Comparison of ENCODE assay signal across 8 mouse cellular contexts in genomic region chr1:36547981-36548598, GRCm38 (mm10). TPM values are rescaled to one million over a fixed set of nuclear protein-coding genes. Genes with fewer than 3 reads are reported as not detected.
DNase-seq lines count a peak whose midpoint lies in the region; ATAC-seq and TF ChIP-seq lines count a peak whose summit lies in the region.

No protein-coding gene starts in this region.

- H3K27me3 ChIP-seq in hindbrain, embryonic 12.5 days = no peaks in the 10 kb centered on the region
- no peaks in the 10 kb centered on the region for H3K27me3 ChIP-seq in thymus, adult 2 months (ENCODE audit: control insufficient read depth, insufficient read depth, low read length)

- peak overlapping the region; percentile 35; the same call in 1 of the 2 replicates for H3K9ac ChIP-seq in hindbrain, embryonic 12.5 days

- ATAC-seq in hindbrain, embryonic 12.5 days (ENCODE audit: low FRiP score) = no peak

- WGBS in hindbrain, embryonic 12.5 days = 41% methylated on average over 9 of the region's 9 CpGs
- 92% methylated on average over 9 of the region's 9 CpGs for WGBS in thymus, adult 2 months

- TF ChIP-seq CTCF in thymus, adult 2 months (IDR thresholded peaks at IDR 0.05; ENCODE audit: borderline replicate concordance, control insufficient read depth, extremely low read depth, insufficient read depth, low read length, poor library complexity) = no peak

- TF ChIP-seq POLR2A in thymus, adult 2 months (IDR thresholded peaks at IDR 0.05; ENCODE audit: control insufficient read depth, extremely low read depth, insufficient read depth, low read length, poor library complexity) = no peak

- peaks cover 41% of the 10 kb centered on the region for H3K4me1 ChIP-seq in hindbrain, embryonic 12.5 days
- H3K4me1 ChIP-seq in thymus, adult 2 months (replicated peaks; ENCODE audit: control insufficient read depth, insufficient read depth, low read length) = peaks cover 5% of the 10 kb centered on the region

- H3K9me3 ChIP-seq in hindbrain, embryonic 12.5 days (replicated peaks) = no peaks in the 10 kb centered on the region

- no peak overlapping the region for H3K4me3 ChIP-seq in hindbrain, embryonic 12.5 days
- no peak overlapping the region for H3K4me3 ChIP-seq in thymus, adult 2 months (ENCODE audit: control insufficient read depth, insufficient read depth, low read length)

- H3K27ac ChIP-seq in hindbrain, embryonic 12.5 days = peak overlapping the region; percentile 84
- H3K27ac ChIP-seq in thymus, adult 2 months (ENCODE audit: control insufficient read depth, insufficient read depth, low read length) = no peak overlapping the region

- H3K4me2 ChIP-seq in hindbrain, embryonic 12.5 days (replicated peaks) = peak overlapping the region; percentile 27; the same call in 1 of the 2 replicates

- peaks cover 45% of the 10 kb centered on the region for H3K36me3 ChIP-seq in hindbrain, embryonic 12.5 days
- H3K36me3 ChIP-seq in thymus, adult 2 months (ENCODE audit: control insufficient read depth, insufficient read depth, low read length) = no peaks in the 10 kb centered on the region

- peak; percentile 64 for DNase-seq in adrenal gland, postnatal 10 days
- DNase-seq in adrenal gland, postnatal 25 days = no peak
- DNase-seq in right cerebral cortex, postnatal 14 days = peak; percentile 56
- DNase-seq in right cerebral cortex, adult 18-20 months = no peak
- DNase-seq in lung, postnatal 36 days = peak; percentile 56
- DNase-seq in thymus, adult 2 months = no peak
- no peak for DNase-seq in frontal cortex, postnatal 25 days (ENCODE audit: low spot score in 2 of 2)

RNA-seq across cellular contexts. Expression of gene Ankrd39, which starts 0.8 kb away (rescaled TPM):
- total RNA-seq in adrenal gland, postnatal 10 days (2021) = 10 to 100 TPM; 12.9 to 21.6 TPM
- total RNA-seq in adrenal gland, postnatal 25 days (2021) = 16.5 and 19.7 TPM in 2 replicates
- polyA plus RNA-seq in hindbrain, embryonic 12.5 days (2016; fragmentation: Nextera tagmentation; extraction: Ambion mirVana) = 17.8 and 18.8 TPM in 2 replicates
- 48.4 and 51.8 TPM in 2 replicates for polyA plus RNA-seq in thymus, adult 2 months (2012; rRNA removed)

RNA-seq across cellular contexts. Expression of gene Gm42417, which starts 8.9 kb away (rescaled TPM):
- total RNA-seq in adrenal gland, postnatal 10 days (2021) = 10 to 100 TPM; 10.2 to 32.9 TPM
- not detected in 2 replicates for total RNA-seq in adrenal gland, postnatal 25 days (2021)
- polyA plus RNA-seq in hindbrain, embryonic 12.5 days (2016; fragmentation: Nextera tagmentation; extraction: Ambion mirVana) = not detected in 2 replicates
- not detected in 2 replicates for polyA plus RNA-seq in thymus, adult 2 months (2012; rRNA removed)

RNA-seq across cellular contexts. Expression of gene Sema4c, which starts 10.1 kb away (rescaled TPM):
- total RNA-seq in adrenal gland, postnatal 10 days (2021) = 10 to 100 TPM; 27.3 to 28.9 TPM
- 19.7 and 24.2 TPM in 2 replicates for total RNA-seq in adrenal gland, postnatal 25 days (2021)
- 33.4 and 35.6 TPM in 2 replicates for polyA plus RNA-seq in hindbrain, embryonic 12.5 days (2016; fragmentation: Nextera tagmentation; extraction: Ambion mirVana)
- polyA plus RNA-seq in thymus, adult 2 months (2012; rRNA removed) = 15.5 and 16.8 TPM in 2 replicates

RNA-seq across cellular contexts. Expression of gene Ankrd23, which starts 11.4 kb away (rescaled TPM):
- total RNA-seq in adrenal gland, postnatal 10 days (2021) = 10 to 100 TPM; 22.5 to 73.8 TPM
- total RNA-seq in adrenal gland, postnatal 25 days (2021) = 14.5 and 15.4 TPM in 2 replicates
- polyA plus RNA-seq in hindbrain, embryonic 12.5 days (2016; fragmentation: Nextera tagmentation; extraction: Ambion mirVana) = 14.6 and 18.8 TPM in 2 replicates
- 40.4 and 56.2 TPM in 2 replicates for polyA plus RNA-seq in thymus, adult 2 months (2012; rRNA removed)

RNA-seq across cellular contexts. Expression of gene Cnnm3, which starts 36.4 kb away (rescaled TPM):
- total RNA-seq in adrenal gland, postnatal 10 days (2021) = 10 to 100 TPM; 23.1 to 29.8 TPM
- 36.7 and 53.2 TPM in 2 replicates for total RNA-seq in adrenal gland, postnatal 25 days (2021)
- polyA plus RNA-seq in hindbrain, embryonic 12.5 days (2016; fragmentation: Nextera tagmentation; extraction: Ambion mirVana) = 4.5 and 4.6 TPM in 2 replicates
- 51.2 and 59.9 TPM in 2 replicates for polyA plus RNA-seq in thymus, adult 2 months (2012; rRNA removed)

Comparison
In these comparisons a context has a peak if more than half of its experiments do, and no peak if none do; other contexts are left out.
1. DNase-seq: peak in adrenal gland, postnatal 10 days (single experiment), right cerebral cortex, postnatal 14 days (single experiment) and lung, postnatal 36 days (single experiment); none in adrenal gland, postnatal 25 days (single experiment), right cerebral cortex, adult 18-20 months (single experiment), thymus, adult 2 months (single experiment) and frontal cortex, postnatal 25 days (0 of 2).
2. RNA of gene Gm42417, which starts 8.9 kb away (total RNA-seq): 10.2 to 32.9 TPM in adrenal gland, postnatal 10 days; not detected in adrenal gland, postnatal 25 days; every median in the first group is over 10 times any median in the second.